Mouse (Mus musculus): ENCODE results near the gene Lrrfip2. TPM values are rescaled to one million over a fixed set of nuclear protein-coding genes. Genes with fewer than 3 reads are reported as not detected.

Lrrfip2 gene
- polyA plus RNA-seq, 1 experiment, result 1.6 TPM

DNA sequence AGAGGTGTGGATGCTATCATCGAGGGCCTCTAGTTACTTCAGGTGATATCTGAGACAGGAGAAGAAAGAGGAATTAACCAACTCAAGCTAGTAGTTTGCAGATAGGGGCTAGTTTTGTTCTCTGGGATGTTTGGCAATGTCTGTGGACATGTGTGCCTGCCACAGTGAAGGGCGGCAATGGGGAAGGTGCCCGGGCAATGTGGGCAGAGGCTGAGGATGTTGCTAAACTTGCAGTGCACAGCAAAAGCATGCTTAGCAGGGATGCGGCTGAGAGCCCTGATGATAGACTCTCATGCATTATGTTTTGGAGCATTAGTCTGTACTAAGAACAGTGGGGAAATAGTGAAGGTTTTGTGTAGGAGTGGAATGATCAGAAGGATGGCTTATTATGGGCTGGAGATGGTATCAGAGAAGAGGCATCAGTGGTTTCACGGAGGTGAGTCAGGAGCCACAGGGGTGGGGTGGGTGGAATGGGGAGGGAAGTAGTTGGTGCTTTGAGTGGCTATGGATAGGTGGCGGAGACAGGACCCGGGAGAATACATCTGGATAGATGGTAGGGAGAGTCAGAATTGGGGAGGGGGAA is 28.9 kb downstream of the Lrrfip2 start:
- Histone ChIP-seq H3K9me3 (ENCODE audit: control insufficient read depth, low read length) (no peaks in the 10 kb centered on the region), H3K4me3 (replicated peaks) (no peak overlapping the region), H3K27me3 (ENCODE audit: control insufficient read depth) (no peaks in the 10 kb centered on the region), H3K4me1 (ENCODE audit: control insufficient read depth) (peaks cover 7% of the 10 kb centered on the region), H3K36me3 (ENCODE audit: control insufficient read depth) (peaks cover 2% of the 10 kb centered on the region)
- TF ChIP-seq TAL1 (IDR thresholded peaks at IDR 0.05; ENCODE audit: low read length) (no peak), GATA1 (IDR thresholded peaks at IDR 0.05; ENCODE audit: low read length) (no peak)

DNA sequence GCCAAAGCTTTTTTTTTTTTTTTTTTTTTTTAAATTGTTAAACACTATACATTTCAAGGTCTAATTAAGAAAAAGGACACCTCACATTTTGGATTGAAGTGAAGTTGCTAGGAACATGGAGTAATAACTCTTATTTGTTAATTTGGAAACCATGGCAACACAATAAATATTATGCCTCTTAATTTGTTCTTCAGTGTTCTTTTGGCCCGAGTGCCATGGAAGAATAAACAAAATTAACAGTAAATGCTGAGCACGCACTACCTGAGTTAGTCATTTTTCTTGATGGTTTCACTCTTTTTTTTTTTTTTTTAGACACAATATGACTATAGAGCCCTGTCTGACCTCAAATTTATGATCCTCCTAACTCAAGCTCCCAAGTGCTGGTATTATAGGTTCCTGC is 30.6 kb downstream of the Lrrfip2 start:
- H3K4me1 ChIP-seq (ENCODE audit: control insufficient read depth), result peaks cover 10% of the 10 kb centered on the region
- H3K36me3 ChIP-seq (ENCODE audit: control insufficient read depth), result no peaks in the 10 kb centered on the region; the same call in 1 of the 2 replicates
- TF ChIP-seq GATA1 (IDR thresholded peaks at IDR 0.05; ENCODE audit: low read length) (no peak), TAL1 (IDR thresholded peaks at IDR 0.05; ENCODE audit: low read length) (no peak)
- no peak overlapping the region for H3K4me3 ChIP-seq (replicated peaks)
- no peaks in the 10 kb centered on the region for H3K27me3 ChIP-seq (ENCODE audit: control insufficient read depth)
- no peaks in the 10 kb centered on the region for H3K9me3 ChIP-seq (ENCODE audit: control insufficient read depth, low read length)

GRCm38 (mm10) chr9:111148414-111148813 is 31.0 kb downstream of the Lrrfip2 start:
- TF ChIP-seq GATA1 (IDR thresholded peaks at IDR 0.05; ENCODE audit: low read length) (no peak), TAL1 (IDR thresholded peaks at IDR 0.05; ENCODE audit: low read length) (no peak)
- no peaks in the 10 kb centered on the region for H3K27me3 ChIP-seq (ENCODE audit: control insufficient read depth)
- H3K9me3 ChIP-seq (ENCODE audit: control insufficient read depth, low read length), result no peaks in the 10 kb centered on the region
- H3K36me3 ChIP-seq (ENCODE audit: control insufficient read depth), result no peaks in the 10 kb centered on the region; the same call in 1 of the 2 replicates
- H3K4me3 ChIP-seq (replicated peaks), result no peak overlapping the region
- peaks cover 10% of the 10 kb centered on the region for H3K4me1 ChIP-seq (ENCODE audit: control insufficient read depth)

DNA sequence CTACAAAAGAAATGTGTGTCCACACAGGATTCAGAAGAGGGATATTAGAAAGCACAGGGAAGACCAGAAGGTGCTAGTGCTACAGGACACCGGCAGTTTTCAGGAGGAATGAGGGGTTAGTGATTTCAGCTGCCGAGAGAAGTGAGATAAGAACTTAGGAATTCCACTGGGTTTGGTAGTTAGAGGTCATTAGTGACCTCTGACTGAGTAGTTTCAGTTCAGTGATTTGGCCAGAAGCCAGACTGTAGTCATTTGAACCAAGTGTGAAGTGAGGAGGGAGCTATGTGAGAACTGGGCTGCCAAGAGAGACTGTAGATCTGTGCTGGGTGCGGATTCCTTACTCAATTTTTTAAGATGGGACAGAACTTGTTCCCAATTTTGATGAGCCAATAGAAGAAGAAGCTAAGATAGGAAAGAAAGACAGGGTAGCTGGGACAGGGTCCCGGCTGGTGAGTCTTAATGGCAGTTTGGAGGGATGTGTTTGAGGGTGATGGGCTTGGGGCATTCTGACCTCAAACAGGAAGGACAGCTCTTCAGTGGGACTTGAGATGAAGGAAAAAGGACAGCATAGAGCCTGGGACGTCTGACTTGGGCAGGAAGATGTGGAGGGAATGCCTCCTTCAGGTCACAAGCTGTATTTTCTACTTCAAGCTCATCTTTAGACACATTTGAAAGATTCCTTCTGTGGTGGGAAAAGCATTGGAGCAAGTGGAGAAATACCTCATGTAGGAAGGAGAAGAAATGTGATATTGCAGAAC is 32.0 kb downstream of the Lrrfip2 start:
- H3K9me3 ChIP-seq (ENCODE audit: control insufficient read depth, low read length), result no peaks in the 10 kb centered on the region
- TF ChIP-seq TAL1 (IDR thresholded peaks at IDR 0.05; ENCODE audit: low read length), result no peak
- TF ChIP-seq GATA1 (IDR thresholded peaks at IDR 0.05; ENCODE audit: low read length), result no peak
- no peaks in the 10 kb centered on the region for H3K36me3 ChIP-seq (ENCODE audit: control insufficient read depth)
- no peaks in the 10 kb centered on the region for H3K27me3 ChIP-seq (ENCODE audit: control insufficient read depth)
- H3K4me3 ChIP-seq (replicated peaks), result no peak overlapping the region
- peaks cover 10% of the 10 kb centered on the region for H3K4me1 ChIP-seq (ENCODE audit: control insufficient read depth)

- Histone ChIP-seq H3K4me1 (ENCODE audit: control insufficient read depth) (peaks cover 10% of the 10 kb centered on the region), H3K4me3 (replicated peaks) (no peak overlapping the region), H3K9me3 (ENCODE audit: control insufficient read depth, low read length) (no peaks in the 10 kb centered on the region), H3K27me3 (ENCODE audit: control insufficient read depth) (no peaks in the 10 kb centered on the region), H3K36me3 (ENCODE audit: control insufficient read depth) (no peaks in the 10 kb centered on the region)
- TF ChIP-seq TAL1 (IDR thresholded peaks at IDR 0.05; ENCODE audit: low read length), result no peak
- TF ChIP-seq GATA1 (IDR thresholded peaks at IDR 0.05; ENCODE audit: low read length), result no peak
Measured at GRCm38 (mm10) chr9:111152314-111152897, 35.0 kb downstream of the Lrrfip2 start.

- no peaks in the 10 kb centered on the region for H3K27me3 ChIP-seq (ENCODE audit: control insufficient read depth)
- H3K36me3 ChIP-seq (ENCODE audit: control insufficient read depth), result no peaks in the 10 kb centered on the region
- TF ChIP-seq TAL1 (IDR thresholded peaks at IDR 0.05; ENCODE audit: low read length) (no peak), GATA1 (IDR thresholded peaks at IDR 0.05; ENCODE audit: low read length) (no peak)
- H3K4me3 ChIP-seq (replicated peaks), result no peak overlapping the region
- H3K4me1 ChIP-seq (ENCODE audit: control insufficient read depth), result peaks cover 10% of the 10 kb centered on the region
- no peaks in the 10 kb centered on the region for H3K9me3 ChIP-seq (ENCODE audit: control insufficient read depth, low read length)
Measured at GRCm38 (mm10) chr9:111153026-111153425, 35.6 kb downstream of the Lrrfip2 start.

GRCm38 (mm10) chr9:111155764-111156458 is 38.5 kb downstream of the Lrrfip2 start:
- Histone ChIP-seq H3K36me3 (ENCODE audit: control insufficient read depth) (no peaks in the 10 kb centered on the region), H3K27me3 (ENCODE audit: control insufficient read depth) (no peaks in the 10 kb centered on the region), H3K4me1 (ENCODE audit: control insufficient read depth) (peaks cover 6% of the 10 kb centered on the region), H3K9me3 (ENCODE audit: control insufficient read depth, low read length) (no peaks in the 10 kb centered on the region), H3K4me3 (replicated peaks) (no peak overlapping the region)
- TF ChIP-seq TAL1 (IDR thresholded peaks at IDR 0.05; ENCODE audit: low read length) (no peak), GATA1 (IDR thresholded peaks at IDR 0.05; ENCODE audit: low read length) (no peak)

DNA sequence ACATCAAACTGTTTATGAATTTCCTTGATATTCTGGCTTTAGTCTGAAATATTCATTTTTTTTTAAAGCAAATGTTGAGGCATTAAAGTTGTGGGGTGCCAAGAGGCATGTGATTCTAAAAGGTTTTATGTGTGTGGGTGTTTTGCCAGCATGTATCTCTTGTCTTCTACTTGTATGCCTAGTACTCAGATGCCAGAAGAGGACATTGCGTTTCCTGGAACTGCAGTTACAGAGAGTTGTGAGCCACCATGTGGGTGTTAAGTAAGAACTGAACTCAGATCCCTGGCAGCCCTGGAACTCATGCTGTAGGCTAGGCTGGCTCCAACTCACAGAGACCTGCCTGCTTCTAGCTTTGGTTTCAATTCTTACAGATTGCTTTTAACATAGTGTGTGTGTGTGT is 42.2 kb downstream of the Lrrfip2 start:
- no peak overlapping the region for H3K4me3 ChIP-seq (replicated peaks)
- H3K9me3 ChIP-seq (ENCODE audit: control insufficient read depth, low read length), result no peaks in the 10 kb centered on the region
- no peaks in the 10 kb centered on the region for H3K4me1 ChIP-seq (ENCODE audit: control insufficient read depth)
- TF ChIP-seq GATA1 (IDR thresholded peaks at IDR 0.05; ENCODE audit: low read length), result no peak
- TF ChIP-seq TAL1 (IDR thresholded peaks at IDR 0.05; ENCODE audit: low read length), result no peak
- no peaks in the 10 kb centered on the region for H3K27me3 ChIP-seq (ENCODE audit: control insufficient read depth)
- H3K36me3 ChIP-seq (ENCODE audit: control insufficient read depth), result peaks cover 3% of the 10 kb centered on the region; the same call in 1 of the 2 replicates

DNA sequence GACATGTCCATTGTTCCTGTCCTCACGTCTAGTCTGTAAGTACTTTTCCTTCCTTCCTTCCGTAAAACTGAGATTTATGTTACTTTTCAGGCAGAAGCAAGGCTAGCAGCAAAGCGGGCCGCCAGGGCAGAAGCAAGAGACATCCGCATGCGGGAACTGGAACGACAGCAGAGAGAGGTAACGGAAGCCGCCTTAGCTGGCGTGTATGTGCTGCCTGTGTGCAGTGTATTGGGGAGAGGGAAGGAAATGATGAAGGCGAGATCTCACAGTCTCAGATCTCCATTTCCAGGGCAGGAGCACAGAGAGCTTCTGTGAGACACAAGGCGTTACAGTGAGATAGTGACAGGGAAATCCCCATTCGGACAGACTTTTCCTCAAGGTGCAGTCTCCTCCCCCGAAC is 43.8 kb downstream of the Lrrfip2 start:
- Histone ChIP-seq H3K9me3 (ENCODE audit: control insufficient read depth, low read length) (no peaks in the 10 kb centered on the region), H3K4me3 (replicated peaks) (no peak overlapping the region), H3K4me1 (ENCODE audit: control insufficient read depth) (no peaks in the 10 kb centered on the region), H3K27me3 (ENCODE audit: control insufficient read depth) (no peaks in the 10 kb centered on the region), H3K36me3 (ENCODE audit: control insufficient read depth) (peaks cover 3% of the 10 kb centered on the region; the same call in 1 of the 2 replicates)
- no peak for TF ChIP-seq TAL1 (IDR thresholded peaks at IDR 0.05; ENCODE audit: low read length)
- TF ChIP-seq GATA1 (IDR thresholded peaks at IDR 0.05; ENCODE audit: low read length), result no peak
